Mouse (Mus musculus) testis, postnatal 10 days (tissue): ENCODE measurements around the gene Crkl.

Experiments
- DNase-seq: peaks from one replicate; pipeline ENCODE4 v3.0.0; 2021; ENCODE audit warnings: low spot score

Gene Crkl

GRCm38 (mm10) chr16:17451541-17452372, at the start of gene Crkl:
Gene Crkl, plus strand, starts transcription at chr16:17451987.
- peak; percentile 98 for DNase-seq

- no peak for DNase-seq
Measured at GRCm38 (mm10) chr16:17402855-17403254, 48.9 kb upstream of the Crkl start.

- DNase-seq, result peak; percentile 81
Measured at GRCm38 (mm10) chr16:17405271-17405696, 46.5 kb upstream of the Crkl start.

GRCm38 (mm10) chr16:17405736-17406443, 45.9 kb upstream of the Crkl start, which contains the start of the genes Snap29 and Pi4ka:
Gene Snap29, plus strand, starts transcription at chr16:17405986.
Gene Pi4ka, minus strand, starts transcription at chr16:17406314.
- peak; percentile 100 for DNase-seq

- DNase-seq, result no peak
Measured at GRCm38 (mm10) chr16:17406512-17407231, 45.1 kb upstream of the Crkl start.

GRCm38 (mm10) chr16:17409046-17409445, 42.7 kb upstream of the Crkl start:
- no peak for DNase-seq

GRCm38 (mm10) chr16:17410209-17410608, 41.6 kb upstream of the Crkl start:
- no peak for DNase-seq

GRCm38 (mm10) chr16:17423021-17423420, 28.8 kb upstream of the Crkl start:
- no peak for DNase-seq

- DNase-seq, result no peak
Measured at GRCm38 (mm10) chr16:17432576-17432975, 19.2 kb upstream of the Crkl start.

- DNase-seq, result no peak
Measured at GRCm38 (mm10) chr16:17452373-17452715, 557 bp downstream of the Crkl start.

GRCm38 (mm10) chr16:17456901-17457300, 5.1 kb downstream of the Crkl start:
- no peak for DNase-seq

- DNase-seq, result no peak
Measured at GRCm38 (mm10) chr16:17460254-17460653, 8.5 kb downstream of the Crkl start.

- DNase-seq, result no peak
Measured at GRCm38 (mm10) chr16:17461596-17461995, 9.8 kb downstream of the Crkl start.

GRCm38 (mm10) chr16:17463184-17463583, 11.4 kb downstream of the Crkl start:
- DNase-seq, result no peak

GRCm38 (mm10) chr16:17466875-17467663, 15.3 kb downstream of the Crkl start:
- DNase-seq, result no peak

GRCm38 (mm10) chr16:17472498-17472897, 20.7 kb downstream of the Crkl start:
- no peak for DNase-seq

GRCm38 (mm10) chr16:17474091-17474490, 22.3 kb downstream of the Crkl start:
- DNase-seq, result no peak

GRCm38 (mm10) chr16:17474761-17475160, 23.0 kb downstream of the Crkl start:
- DNase-seq, result no peak

GRCm38 (mm10) chr16:17475326-17475725, 23.5 kb downstream of the Crkl start:
- DNase-seq, result no peak

GRCm38 (mm10) chr16:17478331-17478943, 26.6 kb downstream of the Crkl start:
- DNase-seq, result no peak

GRCm38 (mm10) chr16:17481465-17481864, 29.7 kb downstream of the Crkl start:
- no peak for DNase-seq
